Mouse (Mus musculus) limb, embryonic 13.5 days (tissue): ENCODE measurements around the gene Srsf12. TPM values are rescaled to one million over a fixed set of nuclear protein-coding genes. Genes with fewer than 3 reads are reported as not detected.

Experiments used
- ATAC-seq: fragments of 200-750 bp; cut with Nextera tagmentation; 2 replicates; pipeline ENCODE4 v1.8.0; 2017; ENCODE audit warnings: low read depth, moderate number of reproducible peaks, moderate TSS enrichment; ENCODE audit not compliant: low FRiP score
- H3K27ac ChIP-seq: fragments of 300-500 bp; sonication (generic); 2 replicates; pipeline ENCODE4 v1.5.1; 2015; ENCODE audit warnings: inconsistent platforms, mild to moderate bottlenecking, moderate library complexity
- H3K27me3 ChIP-seq: fragments of 300-500 bp; sonication (generic); 2 replicates; pipeline ENCODE4 v1.6.1; 2015; ENCODE audit warnings: mild to moderate bottlenecking, inconsistent platforms
- H3K36me3 ChIP-seq: fragments of 300-500 bp; sonication (generic); 2 replicates; pipeline ENCODE4 v1.6.1; 2015; ENCODE audit warnings: inconsistent platforms, mild to moderate bottlenecking, moderate library complexity
- H3K4me1 ChIP-seq: fragments of 300-500 bp; sonication (generic); 2 replicates; pipeline ENCODE4 v1.6.1; 2015; ENCODE audit warnings: inconsistent platforms
- H3K4me2 ChIP-seq: fragments of 300-500 bp; sonication (generic); replicated peaks from 2 replicates; pipeline ENCODE4 v1.6.1; 2015; ENCODE audit warnings: inconsistent platforms, mild to moderate bottlenecking, moderate library complexity
- H3K4me3 ChIP-seq: fragments of 300-500 bp; sonication (generic); 2 replicates; pipeline ENCODE4 v1.5.1; 2015; ENCODE audit warnings: moderate library complexity, mild to moderate bottlenecking, inconsistent platforms
- H3K9ac ChIP-seq: fragments of 300-500 bp; sonication (generic); 2 replicates; pipeline ENCODE4 v1.6.1; 2015; ENCODE audit warnings: mild to moderate bottlenecking, inconsistent platforms
- H3K9me3 ChIP-seq: fragments of 300-500 bp; sonication (generic); 2 replicates; pipeline ENCODE4 v1.6.1; 2016; ENCODE audit warnings: inconsistent platforms
- WGBS: fragments of 180-500 bp; shearing (Covaris S2); methylation state at CpG from one replicate; pipeline ENCODE4 v1.1.7; 2015; 5-methylcytosine and 5-hydroxymethylcytosine counted together
- polyA plus RNA-seq: library from polyadenylated mRNA; unstranded; fragments of >200 nt; fragmentation: Nextera tagmentation; extraction: Ambion mirVana; gene quantifications from 2 replicates; pipeline ENCODE4 v1.2.1, GENCODE M21; 2015

Srsf12 gene
- polyA plus RNA-seq, 1 experiment from 2014 or later, result 19.6 TPM

- Histone ChIP-seq H3K4me1 (peaks cover under 1% of the 10 kb centered on the region), H3K27ac (no peak overlapping the region), H3K36me3 (peaks cover 15% of the 10 kb centered on the region), H3K4me2 (no peak overlapping the region), H3K4me3 (no peak overlapping the region), H3K9me3 (no peaks in the 10 kb centered on the region), H3K9ac (no peak overlapping the region), H3K27me3 (no peaks in the 10 kb centered on the region)
- WGBS, result 68% methylated on average over 4 of the region's 4 CpGs
- ATAC-seq, result no peak
Measured at GRCm38 (mm10) chr4:33229639-33230038, 20.8 kb downstream of the Srsf12 start.

- Histone ChIP-seq H3K4me3 (no peak overlapping the region), H3K27ac (no peak overlapping the region), H3K4me1 (no peaks in the 10 kb centered on the region), H3K9me3 (no peaks in the 10 kb centered on the region; the same call in 1 of the 2 replicates), H3K27me3 (no peaks in the 10 kb centered on the region), H3K9ac (no peak overlapping the region), H3K4me2 (no peak overlapping the region), H3K36me3 (peaks cover 15% of the 10 kb centered on the region)
- WGBS, result 85% methylated on average over 18 of the region's 18 CpGs
- no peak for ATAC-seq
Measured at GRCm38 (mm10) chr4:33230881-33231280, 22.1 kb downstream of the Srsf12 start.

- H3K4me2 ChIP-seq, result no peak overlapping the region
- H3K4me1 ChIP-seq, result peaks cover 14% of the 10 kb centered on the region
- no peak overlapping the region for H3K27ac ChIP-seq
- H3K9me3 ChIP-seq, result no peaks in the 10 kb centered on the region
- peaks cover 44% of the 10 kb centered on the region for H3K36me3 ChIP-seq
- ATAC-seq, result no peak
- 64% methylated on average over 5 of the region's 5 CpGs for WGBS
- H3K9ac ChIP-seq, result no peak overlapping the region
- no peaks in the 10 kb centered on the region for H3K27me3 ChIP-seq
- H3K4me3 ChIP-seq, result no peak overlapping the region
Measured at GRCm38 (mm10) chr4:33242536-33242935, 33.7 kb downstream of the Srsf12 start.

DNA sequence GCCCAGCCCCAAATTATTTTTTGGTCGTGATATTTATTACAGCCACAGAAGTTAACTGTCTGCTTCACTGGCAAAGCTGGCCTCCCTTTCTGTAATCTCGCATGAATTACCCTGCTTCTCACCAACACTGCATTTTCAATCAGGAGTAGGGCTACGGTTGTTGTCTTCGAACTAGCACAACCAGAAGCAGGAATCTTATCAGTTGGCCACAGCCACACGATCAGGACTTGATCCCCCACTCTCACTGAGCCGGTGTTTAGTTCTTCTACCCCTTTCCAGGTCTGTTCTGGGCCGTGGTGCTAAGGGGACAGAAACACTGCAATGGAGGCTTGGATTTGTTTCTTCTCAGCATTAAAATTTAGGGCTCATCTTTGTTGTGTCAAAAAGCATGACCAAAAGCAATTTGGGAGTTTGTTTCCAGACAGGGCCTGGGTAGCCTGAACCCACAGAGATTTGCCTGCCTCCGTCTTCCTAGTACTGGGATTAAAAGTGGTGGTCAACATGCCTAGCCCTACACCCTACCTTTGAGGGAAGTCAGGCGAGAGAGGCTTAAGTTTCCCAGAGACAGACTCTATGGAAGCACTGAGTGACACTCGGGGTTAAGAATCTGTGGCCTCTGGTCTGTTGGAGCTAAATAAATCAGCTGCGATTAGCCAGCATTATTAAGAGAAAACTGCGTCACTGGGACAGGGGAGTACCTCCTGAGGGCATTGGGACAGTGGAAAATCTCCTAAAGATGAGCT is 34.4 kb downstream of the Srsf12 start:
- H3K9ac ChIP-seq, result no peak overlapping the region
- 79% methylated on average over 12 of the region's 12 CpGs for WGBS
- peaks cover 44% of the 10 kb centered on the region for H3K36me3 ChIP-seq
- H3K4me3 ChIP-seq, result no peak overlapping the region
- no peaks in the 10 kb centered on the region for H3K27me3 ChIP-seq
- H3K27ac ChIP-seq, result no peak overlapping the region
- H3K4me2 ChIP-seq, result no peak overlapping the region
- H3K4me1 ChIP-seq, result peaks cover 14% of the 10 kb centered on the region
- no peaks in the 10 kb centered on the region for H3K9me3 ChIP-seq
- no peak for ATAC-seq

DNA sequence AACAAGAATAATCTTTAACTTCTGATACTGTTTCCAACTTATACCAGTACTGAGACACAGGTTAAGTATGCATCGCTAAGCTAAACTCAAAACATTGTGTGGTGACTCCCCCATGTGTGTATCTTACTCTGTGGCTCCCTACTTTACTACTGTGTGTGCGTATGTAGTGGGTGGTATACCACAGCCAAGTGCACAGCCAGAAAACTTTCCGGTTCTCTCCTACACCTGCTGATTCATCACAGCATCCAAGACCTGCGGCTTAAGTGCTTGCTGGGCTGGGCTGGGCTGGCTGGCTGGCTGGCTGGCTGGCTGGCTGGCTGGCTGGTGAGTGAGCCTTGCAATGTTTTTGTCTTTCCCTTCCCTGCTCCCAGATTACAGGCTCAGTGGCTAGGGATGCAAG is 35.1 kb downstream of the Srsf12 start:
- no peak overlapping the region for H3K4me3 ChIP-seq
- H3K4me2 ChIP-seq, result no peak overlapping the region
- H3K36me3 ChIP-seq, result peaks cover 44% of the 10 kb centered on the region
- no peak for ATAC-seq
- 86% methylated on average over 4 of the region's 4 CpGs for WGBS
- H3K27ac ChIP-seq, result no peak overlapping the region
- H3K27me3 ChIP-seq, result no peaks in the 10 kb centered on the region
- H3K9ac ChIP-seq, result no peak overlapping the region
- H3K4me1 ChIP-seq, result peaks cover 15% of the 10 kb centered on the region
- H3K9me3 ChIP-seq, result no peaks in the 10 kb centered on the region

- Histone ChIP-seq H3K9ac (0 out of 2 replicates have a peak overlapping the region, but pooled peaks have one; percentile 39), H3K9me3 (no peaks in the 10 kb centered on the region), H3K4me1 (peaks cover 24% of the 10 kb centered on the region), H3K27ac (no peak overlapping the region), H3K4me3 (peak overlapping the region; percentile 83), H3K27me3 (no peaks in the 10 kb centered on the region), H3K4me2 (peak overlapping the region; percentile 74), H3K36me3 (peaks cover 44% of the 10 kb centered on the region)
- 91% methylated on average over 14 of the region's 14 CpGs for WGBS
- ATAC-seq, result no peak
Measured at GRCm38 (mm10) chr4:33245853-33246395, 37.1 kb downstream of the Srsf12 start.

DNA sequence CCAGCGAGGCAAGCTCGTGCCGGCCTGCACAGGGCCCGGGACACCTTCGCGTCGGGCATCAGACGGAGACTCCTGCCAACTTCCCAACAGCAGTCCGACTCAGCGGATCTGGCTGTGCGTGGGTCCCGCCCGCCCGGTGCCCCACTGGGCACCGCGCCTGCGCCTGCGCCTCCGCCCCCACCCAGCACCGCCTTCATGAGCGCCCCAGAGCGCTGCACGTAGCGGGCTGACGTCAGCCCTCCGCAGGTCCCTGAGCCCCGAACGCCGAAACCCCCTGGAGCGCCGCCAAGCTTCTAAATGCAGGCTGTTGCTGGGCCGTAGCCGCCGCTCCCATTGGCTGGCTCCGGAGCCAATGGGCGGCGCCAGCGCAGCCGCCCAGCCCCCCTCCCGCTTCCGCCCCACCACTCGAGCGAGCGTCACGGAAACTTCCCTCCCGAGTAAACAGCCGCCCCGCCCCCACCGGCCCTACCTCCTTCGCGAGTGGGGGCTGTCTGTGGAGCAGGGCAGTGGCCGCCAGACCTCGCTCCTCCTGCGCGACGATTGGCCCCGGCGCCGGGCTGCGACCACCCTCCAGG is 38.8 kb downstream of the Srsf12 start:
- Histone ChIP-seq H3K9me3 (no peaks in the 10 kb centered on the region), H3K36me3 (peaks cover 38% of the 10 kb centered on the region), H3K4me2 (peak overlapping the region; percentile 74), H3K27me3 (no peaks in the 10 kb centered on the region), H3K4me1 (peaks cover 24% of the 10 kb centered on the region), H3K4me3 (peak overlapping the region; percentile 83), H3K27ac (peak overlapping the region; percentile 100), H3K9ac (peak overlapping the region; percentile 97)
- WGBS, result under 1% methylated on average over 60 of the region's 60 CpGs
- peak; percentile 95 for ATAC-seq

GRCm38 (mm10) chr4:33248062-33248889 is 39.5 kb downstream of the Srsf12 start:
- 0% methylated on average over 79 of the region's 88 CpGs for WGBS

DNA sequence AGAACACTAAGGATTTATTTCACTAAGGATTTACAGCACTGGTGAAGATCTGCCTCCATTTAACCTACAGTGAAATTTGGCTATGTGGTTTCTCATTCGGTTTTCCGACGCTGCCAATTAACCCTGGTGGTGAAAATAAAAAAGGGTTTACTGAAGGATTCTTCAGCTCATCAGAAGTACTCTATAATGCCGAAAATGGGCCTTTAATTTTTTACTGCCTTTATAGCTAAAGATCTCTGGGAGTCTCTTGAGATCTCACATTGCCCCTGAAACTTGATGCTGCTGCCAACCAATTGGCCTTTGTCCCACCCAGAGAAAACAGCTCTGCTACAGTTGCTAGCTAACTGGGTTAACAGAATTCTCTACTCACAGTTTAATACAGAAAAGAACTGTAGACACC is 40.1 kb downstream of the Srsf12 start:
- peaks cover 24% of the 10 kb centered on the region for H3K4me1 ChIP-seq
- H3K4me2 ChIP-seq, result peak overlapping the region; percentile 59
- no peak for ATAC-seq
- H3K9me3 ChIP-seq, result no peaks in the 10 kb centered on the region
- H3K9ac ChIP-seq, result peak overlapping the region; percentile 52
- H3K27ac ChIP-seq, result peak overlapping the region; percentile 100
- peaks cover 24% of the 10 kb centered on the region for H3K36me3 ChIP-seq
- peak overlapping the region; percentile 83 for H3K4me3 ChIP-seq
- H3K27me3 ChIP-seq, result no peaks in the 10 kb centered on the region
- 0% methylated on average over 4 of the region's 4 CpGs for WGBS

More at GRCm38 (mm10) chr4:33248062-33248889, 39.5 kb downstream of the Srsf12 start:
- no peaks in the 10 kb centered on the region for H3K27me3 ChIP-seq
- H3K4me1 ChIP-seq, result peaks cover 24% of the 10 kb centered on the region
- peak overlapping the region; percentile 83 for H3K4me3 ChIP-seq
- no peaks in the 10 kb centered on the region for H3K9me3 ChIP-seq
- peak overlapping the region; percentile 97 for H3K9ac ChIP-seq
- H3K4me2 ChIP-seq, result peak overlapping the region; percentile 59
- peaks cover 31% of the 10 kb centered on the region for H3K36me3 ChIP-seq
- ATAC-seq, result peak; percentile 93
- peak overlapping the region; percentile 100 for H3K27ac ChIP-seq

GRCm38 (mm10) chr4:33249716-33250230 is 41.0 kb downstream of the Srsf12 start:
- H3K4me3 ChIP-seq, result no peak overlapping the region
- no peaks in the 10 kb centered on the region for H3K27me3 ChIP-seq
- peaks cover 21% of the 10 kb centered on the region for H3K4me1 ChIP-seq
- no peak overlapping the region for H3K27ac ChIP-seq
- no peak overlapping the region for H3K9ac ChIP-seq
- peaks cover 16% of the 10 kb centered on the region for H3K36me3 ChIP-seq
- H3K9me3 ChIP-seq, result no peaks in the 10 kb centered on the region
- no peak for ATAC-seq
- no peak overlapping the region for H3K4me2 ChIP-seq
- 82% methylated on average over 1 of the region's 1 CpGs for WGBS

DNA sequence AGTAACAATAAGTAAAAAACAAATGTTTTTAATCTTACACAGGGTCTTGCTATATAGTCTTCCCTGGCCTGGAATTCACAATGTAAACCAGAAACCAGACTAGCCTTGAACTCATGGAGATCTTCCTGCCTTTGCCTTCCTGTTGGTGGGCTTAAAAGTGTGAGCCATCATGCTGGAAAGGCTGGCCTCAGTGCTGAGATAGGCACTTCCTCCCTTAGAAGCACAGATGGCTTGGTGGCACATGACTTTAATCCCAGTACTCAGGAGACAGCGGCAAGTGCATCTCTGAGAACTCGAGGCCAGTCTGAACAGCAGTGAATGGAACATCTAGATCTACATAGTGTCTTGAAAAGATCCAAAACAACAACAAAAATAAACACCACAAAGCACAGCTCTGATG is 42.1 kb downstream of the Srsf12 start:
- H3K36me3 ChIP-seq, result peaks cover 5% of the 10 kb centered on the region
- H3K4me3 ChIP-seq, result no peak overlapping the region
- H3K9me3 ChIP-seq, result no peaks in the 10 kb centered on the region
- no peak overlapping the region for H3K4me2 ChIP-seq
- no peak overlapping the region for H3K27ac ChIP-seq
- H3K4me1 ChIP-seq, result peaks cover 15% of the 10 kb centered on the region
- ATAC-seq, result no peak
- H3K9ac ChIP-seq, result no peak overlapping the region
- 86% methylated on average over 2 of the region's 2 CpGs for WGBS
- H3K27me3 ChIP-seq, result no peaks in the 10 kb centered on the region
